Mouse (Mus musculus) CH12.LX (cell line): ENCODE data around the gene Dgcr2.

Source experiments
- CTCF ChIP-seq, 2 experiments: IDR thresholded peaks in 1 of 2; conservative IDR thresholded peaks in 1 of 2; 2 replicates each; pipeline ENCODE4 v1.5.1; 2011 to 2012; ENCODE audit warnings: low read depth in 2 of 2, low read length in 2 of 2, improper control_type of control experiment in 1 of 2, inconsistent platforms in 1 of 2, mild to moderate bottlenecking in 1 of 2, moderate library complexity in 1 of 2
- EP300 ChIP-seq: IDR thresholded peaks from 2 replicates; pipeline ENCODE4 v1.6.1; 2011; ENCODE audit warnings: low read length, improper control_type of control experiment
- HCFC1 ChIP-seq: IDR thresholded peaks from 2 replicates; pipeline ENCODE4 v1.6.1; 2012; ENCODE audit warnings: low read depth, mild to moderate bottlenecking, inconsistent platforms, low read length, improper control_type of control experiment
- JUND ChIP-seq: conservative IDR thresholded peaks from 2 replicates; pipeline ENCODE4 v1.6.1; 2011; ENCODE audit warnings: low read depth, low read length, improper control_type of control experiment
- MEF2A ChIP-seq: IDR thresholded peaks from 2 replicates; pipeline ENCODE4 v1.6.1; 2014; ENCODE audit warnings: low read depth, mild to moderate bottlenecking, inconsistent platforms, low read length, improper control_type of control experiment, borderline replicate concordance
- MXI1 ChIP-seq: IDR thresholded peaks from 2 replicates; pipeline ENCODE4 v1.6.1; 2011; ENCODE audit warnings: mild to moderate bottlenecking, low read depth, low read length, improper control_type of control experiment
- POLR2A ChIP-seq: IDR thresholded peaks from 2 replicates; pipeline ENCODE4 v1.6.1; 2011; ENCODE audit warnings: low read depth, mild to moderate bottlenecking, improper control_type of control experiment, low read length
- POLR2AphosphoS2 ChIP-seq: IDR thresholded peaks from 2 replicates; pipeline ENCODE4 v1.6.1; 2011; ENCODE audit warnings: low read depth, low read length, improper control_type of control experiment
- RAD21 ChIP-seq: IDR thresholded peaks from 2 replicates; pipeline ENCODE4 v1.6.1; 2011; ENCODE audit warnings: low read depth, mild to moderate bottlenecking, low read length, improper control_type of control experiment, moderate library complexity
- UBTF ChIP-seq: IDR thresholded peaks from 2 replicates; pipeline ENCODE4 v1.6.1; 2012; ENCODE audit warnings: low read depth, mild to moderate bottlenecking, inconsistent platforms, low read length, improper control_type of control experiment, moderate library complexity
- USF1 ChIP-seq: IDR thresholded peaks from 2 replicates; pipeline ENCODE4 v1.6.1; 2014; ENCODE audit warnings: low read depth, mild to moderate bottlenecking, inconsistent platforms, low read length, improper control_type of control experiment
- ZC3H11A ChIP-seq: IDR thresholded peaks from 2 replicates; pipeline ENCODE4 v1.6.1; 2012; ENCODE audit warnings: low read depth, mild to moderate bottlenecking, inconsistent platforms, low read length, improper control_type of control experiment

GRCm38 (mm10) chr16:17848928-17849327, 49.4 kb downstream of the Dgcr2 start:
- TF ChIP-seq ZC3H11A (no peak), POLR2A (no peak), UBTF (no peak), CTCF (conservative IDR thresholded peaks at IDR 0.05 in 1 of 2, IDR thresholded peaks at IDR 0.05 in 1 of 2; ENCODE audit: low read depth in 2 of 2, low read length in 2 of 2) (peak; percentile 81 to 94), MEF2A (no peak), JUND (no peak), EP300 (no peak), RAD21 (peak; percentile 50), USF1 (no peak), MXI1 (no peak), HCFC1 (no peak), POLR2AphosphoS2 (no peak)
